Mouse (Mus musculus) retina, postnatal 7 days (tissue): Measurements from ENCODE around the gene Zfp638.
A peak's percentile ranks its signal among the peaks of the same experiment; 100 is the strongest.

Experiments used
- DNase-seq: peaks from one replicate; pipeline ENCODE4 v3.0.0-alpha.2; 2012; ENCODE audit warnings: low read depth, low spot score

Gene Zfp638

DNA sequence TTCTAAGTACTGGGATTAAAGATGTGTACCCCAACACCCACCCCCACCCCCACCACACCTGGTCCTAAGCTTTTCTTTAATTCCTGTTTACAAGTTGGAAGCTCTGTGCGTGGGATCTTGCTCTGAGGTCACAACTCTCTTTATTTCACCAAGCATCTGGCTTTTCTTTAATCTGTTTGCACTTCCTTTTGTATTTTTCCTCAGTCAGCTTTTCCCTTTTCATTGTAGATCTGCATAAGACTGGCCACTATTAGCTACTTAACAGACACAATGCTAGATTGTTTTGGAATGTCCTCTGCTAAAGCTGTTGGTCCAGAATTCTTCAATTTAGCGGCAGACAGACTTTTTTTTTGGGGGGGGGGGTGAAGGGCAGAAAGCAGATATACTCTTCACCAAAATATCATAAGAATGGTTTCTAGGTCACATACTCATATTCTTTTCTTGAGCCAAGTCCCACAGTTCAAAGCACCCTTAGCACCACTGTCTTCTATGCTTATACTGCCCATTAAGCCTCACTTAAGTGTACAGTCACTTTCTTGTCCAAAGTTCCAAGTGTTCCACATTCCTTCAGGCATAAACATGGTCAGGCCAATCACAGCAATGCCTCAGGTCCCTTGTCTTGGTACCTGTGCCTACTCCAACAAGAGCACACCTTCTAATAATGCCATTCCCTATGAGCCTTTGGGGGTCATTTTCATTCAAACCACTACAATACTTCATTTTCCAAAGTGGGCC, 23.5 kb downstream of the Zfp638 start:
- no peak for DNase-seq

- no peak for DNase-seq
These were observed 24.3 kb downstream of the Zfp638 start for GRCm38 (mm10) chr6:83891251-83891650.

- no peak for DNase-seq
These were observed 24.8 kb downstream of the Zfp638 start for GRCm38 (mm10) chr6:83891687-83892086.

DNA sequence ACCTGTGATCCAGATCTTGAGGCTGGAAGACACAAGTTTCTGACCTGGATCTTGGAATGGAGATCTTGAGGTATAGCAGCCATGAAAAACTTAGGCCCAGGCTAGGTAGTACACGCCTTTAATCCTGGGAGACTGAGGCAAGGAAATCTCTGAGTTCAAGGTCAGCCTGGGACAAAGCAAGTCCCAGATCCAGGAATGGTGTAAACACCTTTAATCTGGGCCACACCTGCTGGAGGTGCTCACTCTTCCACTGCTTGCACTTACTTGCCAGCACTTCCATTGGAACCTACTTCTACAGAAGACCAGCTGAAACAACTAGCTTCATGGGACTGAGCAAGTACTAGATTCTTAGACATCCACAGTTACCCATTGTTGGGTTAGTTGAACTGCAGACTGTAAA, 26.2 kb downstream of the Zfp638 start:
- DNase-seq, result no peak

GRCm38 (mm10) chr6:83893584-83893983, 26.7 kb downstream of the Zfp638 start:
- DNase-seq, result no peak

DNA sequence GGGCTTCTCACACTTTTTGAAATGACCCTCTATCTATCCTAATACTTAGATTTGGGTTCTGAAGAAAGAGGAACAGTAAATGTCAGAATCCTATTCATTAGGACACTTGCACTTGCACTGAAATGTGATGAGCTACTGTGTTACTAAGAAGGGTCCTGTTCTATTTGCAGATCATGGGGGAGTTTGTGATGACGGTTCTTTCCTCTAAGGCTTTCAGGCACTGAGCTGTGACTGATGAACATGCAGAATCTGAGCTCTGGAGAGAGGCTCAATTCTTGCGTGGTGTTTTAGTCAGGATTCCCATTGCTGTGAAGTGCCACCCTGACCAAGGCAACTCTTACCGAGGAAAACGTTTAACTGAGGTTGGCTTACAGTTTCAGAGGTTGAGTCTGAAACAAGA, 32.2 kb downstream of the Zfp638 start:
- no peak for DNase-seq

GRCm38 (mm10) chr6:83905276-83905675, 38.4 kb downstream of the Zfp638 start:
- no peak for DNase-seq

DNA sequence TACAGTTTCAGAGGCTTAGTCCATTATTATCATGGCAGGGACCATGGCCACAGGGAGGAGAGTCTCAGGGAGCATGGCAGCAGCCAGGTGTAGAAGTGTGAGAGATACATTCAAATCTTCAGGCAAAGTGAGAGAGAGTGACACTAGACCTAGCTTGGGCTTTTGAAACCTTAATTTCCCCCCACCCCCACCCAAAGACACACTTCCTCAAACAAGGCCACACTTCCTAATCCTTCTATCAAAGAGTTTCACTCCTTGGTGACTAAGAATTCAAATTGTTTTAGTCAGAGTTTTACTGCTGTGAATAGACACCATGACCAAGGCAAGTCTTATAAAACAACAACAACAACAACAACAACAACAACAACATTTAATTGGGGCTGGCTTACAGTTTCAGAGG, 39.8 kb downstream of the Zfp638 start:
- no peak for DNase-seq

- DNase-seq, result no peak
These were observed 41.5 kb downstream of the Zfp638 start for GRCm38 (mm10) chr6:83908386-83908785.

DNA sequence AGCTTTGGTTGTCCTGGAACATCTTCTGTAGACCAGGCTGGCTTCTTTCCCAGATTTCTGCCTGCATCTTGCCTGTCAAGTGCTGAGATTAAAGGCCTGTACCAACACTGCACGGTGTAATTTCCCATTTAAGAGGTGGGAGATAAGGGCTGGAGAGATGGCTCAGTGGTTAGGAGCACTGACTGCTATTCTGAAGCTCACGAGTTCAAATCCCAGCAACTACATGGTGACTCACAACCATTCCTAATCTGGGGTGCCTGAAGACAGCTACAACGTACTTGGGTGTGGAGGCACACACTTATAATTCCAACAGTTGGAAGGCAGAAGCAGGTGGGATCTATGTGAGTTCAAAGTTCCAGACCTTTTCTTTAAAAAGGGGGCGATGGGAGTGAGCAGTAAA, 46.8 kb downstream of the Zfp638 start:
- no peak for DNase-seq

DNA sequence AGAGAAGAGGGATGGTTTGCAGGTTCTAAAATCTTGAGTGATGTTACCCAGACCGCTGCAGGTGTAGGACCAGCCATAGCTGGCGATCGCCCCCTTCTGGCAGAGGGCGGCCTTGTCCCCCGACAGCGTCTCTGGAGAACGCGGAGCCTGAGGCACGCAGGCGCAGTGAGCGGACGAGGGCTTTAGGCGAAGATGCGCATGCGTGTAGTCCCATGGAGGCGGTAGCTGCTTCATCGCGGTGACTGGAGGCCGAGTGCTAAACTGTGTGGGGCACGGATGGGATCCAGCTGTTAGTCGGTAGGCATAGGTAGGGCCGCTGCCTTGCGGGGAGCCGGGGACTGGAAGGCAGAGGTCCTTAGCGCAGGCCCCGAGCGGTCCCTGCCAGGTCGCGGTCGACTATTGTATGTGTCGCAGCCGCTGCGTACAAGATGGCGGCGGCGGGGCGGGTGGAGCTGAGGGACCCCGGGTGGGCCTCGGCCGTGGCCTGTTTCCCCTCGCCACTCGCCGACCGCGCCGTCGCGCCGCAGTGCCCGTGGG, 47.3 kb downstream of the Zfp638 start:
- DNase-seq, result peak; percentile 98

- no peak for DNase-seq
These were observed 47.9 kb downstream of the Zfp638 start for GRCm38 (mm10) chr6:83914720-83915271.

- no peak for DNase-seq
These were observed 60.5 kb downstream of the Zfp638 start for GRCm38 (mm10) chr6:83927418-83927817.

DNA sequence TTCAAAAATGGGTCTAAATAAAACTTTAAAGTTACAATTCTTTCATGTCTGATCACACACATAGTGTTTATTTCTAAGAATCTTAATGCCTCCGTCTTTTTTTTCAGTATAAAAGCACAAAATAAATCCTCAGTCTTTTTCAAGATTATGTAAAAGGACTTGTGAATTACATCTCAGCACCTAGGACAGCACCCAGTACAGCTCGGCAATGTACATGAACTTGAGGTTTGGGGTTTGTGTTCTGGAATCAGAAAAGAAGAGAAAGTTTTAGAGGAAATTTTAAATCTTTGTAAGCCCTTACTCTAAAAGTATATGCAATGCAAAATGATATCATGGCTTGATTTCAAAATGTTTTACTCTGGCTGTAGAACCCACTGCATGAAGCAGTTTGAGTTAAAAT, 61.3 kb downstream of the Zfp638 start:
- DNase-seq, result no peak

DNA sequence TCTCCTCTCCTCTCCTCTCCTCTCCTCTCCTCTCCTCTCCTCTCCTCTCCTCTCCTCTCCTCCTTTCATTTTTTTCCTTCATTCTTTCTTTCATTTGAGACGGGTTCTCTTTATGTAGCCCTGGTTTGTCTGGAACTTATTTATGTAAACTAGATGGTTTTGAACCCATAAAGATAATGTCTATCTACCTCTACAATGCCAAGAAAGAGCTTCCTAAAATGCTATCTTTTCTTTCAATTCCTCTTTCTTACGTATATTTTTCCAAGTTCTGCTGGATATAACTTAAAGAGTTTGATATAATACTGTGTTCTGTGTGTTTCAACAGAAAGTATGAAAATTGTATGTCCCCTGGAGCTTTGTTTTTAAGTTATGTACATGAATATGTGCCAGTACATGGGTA, 72.6 kb downstream of the Zfp638 start:
- DNase-seq, result no peak

- DNase-seq, result no peak
These were observed 75.9 kb downstream of the Zfp638 start for GRCm38 (mm10) chr6:83942806-83943205.

GRCm38 (mm10) chr6:83953603-83954002, 86.7 kb downstream of the Zfp638 start:
- no peak for DNase-seq

- no peak for DNase-seq
These were observed 120.7 kb downstream of the Zfp638 start for GRCm38 (mm10) chr6:83987642-83988041.

DNA sequence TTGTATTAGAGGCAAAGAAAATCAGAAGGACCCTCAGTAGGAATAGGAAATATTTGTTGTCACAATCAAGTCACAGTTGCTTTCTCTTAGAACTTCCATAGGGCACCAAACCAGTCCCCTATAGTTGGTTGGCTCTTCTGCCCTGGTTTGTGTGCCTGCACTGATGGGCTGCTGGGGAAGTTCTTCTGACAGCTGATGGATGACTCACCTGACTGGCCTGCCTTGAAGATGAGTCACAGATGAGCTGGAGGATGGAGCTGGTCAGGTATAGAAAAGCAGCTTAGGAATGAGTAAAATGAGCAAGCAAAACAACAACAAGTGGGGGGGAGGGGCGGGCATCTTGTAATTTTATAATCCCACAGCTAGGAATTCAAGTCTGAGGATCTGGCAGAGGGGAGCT, 135.8 kb downstream of the Zfp638 start:
- DNase-seq, result no peak

GRCm38 (mm10) chr6:84004295-84004694, 137.4 kb downstream of the Zfp638 start:
- no peak for DNase-seq

DNA sequence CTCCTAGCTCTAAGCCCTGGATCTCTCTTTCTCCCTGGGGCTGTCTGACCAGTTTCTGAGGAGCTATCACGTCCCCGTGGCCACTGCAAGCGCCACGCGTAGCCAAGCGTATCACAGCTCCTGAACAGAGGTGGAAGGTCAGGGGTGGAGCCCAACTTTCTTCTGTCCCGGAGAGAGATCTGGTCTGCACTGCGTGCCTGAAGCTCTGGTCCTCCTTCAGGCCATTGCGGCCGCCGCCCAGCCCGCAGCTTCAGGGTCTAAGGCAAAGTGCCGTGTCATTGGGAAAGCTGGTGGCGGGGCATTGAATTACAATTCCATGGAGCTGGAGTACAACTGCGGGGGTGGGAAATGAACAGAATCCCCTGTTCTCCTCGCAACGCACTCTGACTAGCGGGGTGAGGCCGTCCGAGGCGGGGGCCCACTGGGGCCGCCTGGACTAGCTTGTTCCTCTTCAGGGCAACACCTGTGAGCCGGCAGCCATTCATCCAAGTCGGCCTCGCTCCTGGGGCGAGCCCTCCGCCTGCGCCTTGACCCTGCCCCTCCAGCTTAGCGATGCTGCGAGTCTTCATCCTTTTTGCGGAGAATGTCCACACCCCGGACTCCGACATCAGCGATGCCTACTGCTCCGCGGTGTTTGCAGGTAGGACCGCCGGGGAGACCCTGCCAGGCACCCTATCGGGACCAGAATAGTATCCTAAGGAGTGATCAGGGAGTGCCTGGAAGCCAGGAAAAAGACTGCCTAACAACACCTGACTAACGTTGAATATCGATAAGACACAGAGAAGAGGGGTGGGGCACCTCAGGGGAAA, 141.7 kb downstream of the Zfp638 start, which contains the start of gene Dysf:
Gene Dysf (plus strand): TSS at position 228 of the 809 bp plus-strand sequence.
- DNase-seq, result no peak

- no peak for DNase-seq
These were observed 142.4 kb downstream of the Zfp638 start for GRCm38 (mm10) chr6:84009172-84009872.
